Mouse (Mus musculus): ENCODE data around the gene Rnf44. TPM values are rescaled to one million over a fixed set of nuclear protein-coding genes. Genes with fewer than 3 reads are reported as not detected.

Gene Rnf44
- total RNA-seq (2021), result 10 to 100 TPM; 51.6 to 54.6 TPM
- 69.2 and 94.5 TPM in 2 replicates for polyA plus RNA-seq (2012; rRNA removed)
- long read RNA-seq, partial matches to known transcripts, result 3 of 13 reads
- long read RNA-seq, other reads (novel, unspliced or antisense), result 9 of 13 reads

DNA sequence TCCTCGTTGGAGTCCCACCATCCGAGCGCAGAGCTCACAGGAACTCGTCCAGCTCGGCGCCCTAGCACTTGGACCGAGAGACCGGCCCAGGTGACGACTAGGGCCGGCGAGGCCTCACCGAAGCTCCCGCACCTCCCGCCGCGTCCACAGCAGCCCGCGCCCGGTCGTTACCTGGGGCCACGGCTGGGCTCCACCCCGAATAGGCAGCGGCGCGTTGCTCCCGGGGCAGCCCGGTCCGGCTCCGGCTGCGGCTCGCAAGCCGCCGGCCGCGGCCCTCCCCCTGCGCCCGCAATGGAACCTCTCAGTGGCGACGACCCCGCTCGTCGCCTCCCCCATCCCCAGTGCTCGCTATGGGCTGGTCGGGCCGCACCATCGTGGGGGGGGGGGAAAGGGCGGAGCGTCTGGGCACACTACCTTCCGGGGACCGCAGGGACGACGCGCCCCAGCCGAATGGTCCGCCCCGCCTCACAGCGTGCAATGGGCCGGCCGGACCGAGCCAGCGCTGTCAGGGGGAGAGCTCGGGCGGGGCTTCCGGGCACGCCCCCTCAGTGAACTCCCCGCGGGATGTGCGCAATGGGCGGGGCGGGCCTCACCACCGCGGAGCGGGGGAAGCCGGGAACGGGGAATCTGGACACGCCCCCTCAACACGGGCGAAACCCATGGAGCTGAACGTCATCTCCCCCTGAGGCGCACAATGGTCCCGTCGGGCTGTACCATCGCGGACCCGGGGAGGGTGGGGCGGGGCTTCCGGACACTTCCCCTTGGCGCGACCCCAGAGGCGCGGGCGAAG, at the start of gene Rnf44:
Gene Rnf44, minus strand, starts transcription at position 350 of the 790 bp plus-strand sequence.
- Histone ChIP-seq H3K27ac (peak within 1 kb of the TSS; percentile 93), H3K36me3 (ENCODE audit: control insufficient read depth, insufficient read depth, low read length) (no peaks in the 10 kb centered on the region), H3K4me1 (ENCODE audit: control insufficient read depth, insufficient read depth, low read length) (peaks cover 12% of the 10 kb centered on the region), H3K4me3 (peak within 1 kb of the TSS; percentile 99), H3K9ac (ENCODE audit: low read depth, low read length) (peak within 1 kb of the TSS; percentile 97), H3K27me3 (ENCODE audit: control insufficient read depth, insufficient read depth, low read length) (no peaks in the 10 kb centered on the region), H3K79me2 (replicated peaks; ENCODE audit: control insufficient read depth, insufficient read depth, low read length) (no peaks in the 10 kb centered on the region)
- peak; percentile 99 to 100 for DNase-seq
- WGBS, result under 1% methylated on average over 92 of the region's 92 CpGs
- TF ChIP-seq CTCF (IDR thresholded peaks at IDR 0.05), result 0 out of 2 replicates have a peak, but pooled peaks have one; percentile 5
- peak; percentile 68; the same call in 1 of the 2 replicates for TF ChIP-seq EP300 (IDR thresholded peaks at IDR 0.05; ENCODE audit: insufficient read depth, low read depth, low read length)
- no peak; the same call in 1 of the 2 replicates for TF ChIP-seq POLR2A (IDR thresholded peaks at IDR 0.05; ENCODE audit: insufficient read depth, low read depth, low read length)
- intact Hi-C loops (cut with DNase I), result loop anchor here (5.0 kb wide), 1 partner anchor 226 kb away; the partner anchor contains the start of gene Thoc3

DNA sequence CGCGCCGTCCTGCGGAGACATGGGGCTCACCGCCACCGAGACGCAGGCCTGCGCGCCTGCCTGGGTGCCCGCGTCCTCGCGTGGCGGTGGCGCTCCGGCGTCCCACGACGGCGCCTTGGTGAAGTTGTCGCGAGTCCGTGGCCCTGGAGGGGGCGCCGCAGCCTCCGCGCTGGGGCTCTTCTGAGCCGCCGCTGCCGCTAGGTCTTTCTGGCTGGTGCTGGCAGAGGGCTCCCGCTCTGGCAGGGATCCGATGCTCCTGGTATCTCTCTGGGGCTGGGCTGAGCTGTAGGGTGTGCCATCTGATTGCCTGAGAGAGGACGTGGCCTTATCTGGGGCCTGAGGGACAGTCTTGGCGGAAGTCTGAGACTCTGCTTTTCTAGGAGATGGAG, 44.5 kb upstream of the Rnf44 start:
- Histone ChIP-seq H3K36me3 (ENCODE audit: control insufficient read depth, insufficient read depth, low read length) (no peaks in the 10 kb centered on the region), H3K27me3 (ENCODE audit: control insufficient read depth, insufficient read depth, low read length) (peaks cover 18% of the 10 kb centered on the region), H3K79me2 (replicated peaks; ENCODE audit: control insufficient read depth, insufficient read depth, low read length) (no peaks in the 10 kb centered on the region), H3K9ac (ENCODE audit: low read depth, low read length) (no peak overlapping the region), H3K4me1 (ENCODE audit: control insufficient read depth, insufficient read depth, low read length) (no peaks in the 10 kb centered on the region), H3K4me3 (no peak overlapping the region), H3K27ac (no peak overlapping the region)
- WGBS, result 4% methylated on average over 34 of the region's 34 CpGs
- no peak for DNase-seq
- intact Hi-C loops (cut with DNase I), result no loop called here
- TF ChIP-seq POLR2A (IDR thresholded peaks at IDR 0.05; ENCODE audit: insufficient read depth, low read depth, low read length), result no peak
- TF ChIP-seq EP300 (IDR thresholded peaks at IDR 0.05; ENCODE audit: insufficient read depth, low read depth, low read length), result no peak
- no peak for TF ChIP-seq CTCF (IDR thresholded peaks at IDR 0.05)

DNA sequence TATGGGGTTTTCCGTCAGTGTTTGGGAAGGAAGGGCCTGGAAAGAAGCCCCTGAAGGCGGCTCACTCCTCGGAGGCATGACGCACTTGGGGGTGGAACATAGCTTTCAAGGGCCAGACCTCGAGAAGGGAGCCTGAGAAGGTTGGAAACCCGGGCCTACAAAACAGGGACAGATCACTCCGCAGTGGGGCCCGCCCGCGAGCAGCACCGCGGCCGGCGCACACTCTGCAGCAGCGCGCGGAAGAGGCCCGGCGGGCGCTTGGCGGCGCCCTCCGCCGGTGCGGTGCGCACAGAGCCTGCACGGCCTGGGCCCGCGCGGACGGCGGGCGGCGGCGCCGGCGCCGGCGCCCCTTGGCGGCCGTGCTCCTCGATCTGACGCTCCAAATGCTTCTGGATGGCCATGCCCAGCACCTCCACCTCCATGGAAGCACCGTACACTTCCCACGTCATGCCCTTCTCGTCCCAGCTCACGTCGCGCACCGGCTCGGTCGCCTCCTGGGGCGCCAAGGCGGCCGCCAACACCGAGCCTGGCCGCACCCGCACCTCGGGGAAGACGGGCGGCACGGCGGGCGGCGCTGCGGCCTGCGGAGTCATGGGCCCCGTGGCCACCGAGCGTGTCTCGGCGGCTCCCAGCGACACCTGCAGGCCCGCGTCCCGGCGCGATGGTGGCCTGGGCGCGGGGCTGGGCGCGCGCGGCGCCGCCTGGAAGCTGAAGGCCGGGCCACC, 43.9 kb upstream of the Rnf44 start:
- peak in 1 of 2 experiments; percentile 4 for DNase-seq
- no peaks in the 10 kb centered on the region for H3K4me1 ChIP-seq (ENCODE audit: control insufficient read depth, insufficient read depth, low read length)
- intact Hi-C loops (cut with DNase I), result no loop called here
- TF ChIP-seq EP300 (IDR thresholded peaks at IDR 0.05; ENCODE audit: insufficient read depth, low read depth, low read length) (no peak), POLR2A (IDR thresholded peaks at IDR 0.05; ENCODE audit: insufficient read depth, low read depth, low read length) (no peak), CTCF (IDR thresholded peaks at IDR 0.05) (no peak)
- peaks cover 18% of the 10 kb centered on the region for H3K27me3 ChIP-seq (ENCODE audit: control insufficient read depth, insufficient read depth, low read length)
- H3K9ac ChIP-seq (ENCODE audit: low read depth, low read length), result no peak overlapping the region
- no peaks in the 10 kb centered on the region for H3K36me3 ChIP-seq (ENCODE audit: control insufficient read depth, insufficient read depth, low read length)
- H3K27ac ChIP-seq, result no peak overlapping the region
- WGBS, result 1% methylated on average over 87 of the region's 87 CpGs
- no peak overlapping the region for H3K4me3 ChIP-seq
- H3K79me2 ChIP-seq (replicated peaks; ENCODE audit: control insufficient read depth, insufficient read depth, low read length), result no peaks in the 10 kb centered on the region

DNA sequence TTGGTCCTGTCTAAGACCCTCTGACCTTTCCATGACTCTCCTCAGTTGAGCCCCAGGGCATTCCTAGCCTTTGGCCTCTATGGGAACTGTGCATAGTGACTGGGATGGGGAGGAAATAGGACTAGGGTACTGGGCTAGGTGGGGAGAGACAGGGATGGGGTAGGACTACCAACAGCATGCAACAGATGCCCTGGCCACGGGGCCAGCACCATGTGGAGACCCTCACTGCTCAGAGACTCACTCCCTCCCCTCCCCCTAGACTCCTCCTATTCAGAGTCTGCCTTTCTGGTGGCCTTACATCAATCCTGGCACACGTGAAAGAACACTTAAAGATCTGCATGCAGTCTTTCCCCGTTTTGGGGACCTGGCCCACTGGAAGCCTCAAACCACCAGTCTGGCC, 43.2 kb upstream of the Rnf44 start:
- no peak for TF ChIP-seq POLR2A (IDR thresholded peaks at IDR 0.05; ENCODE audit: insufficient read depth, low read depth, low read length)
- TF ChIP-seq EP300 (IDR thresholded peaks at IDR 0.05; ENCODE audit: insufficient read depth, low read depth, low read length), result no peak
- no peak for TF ChIP-seq CTCF (IDR thresholded peaks at IDR 0.05)
- Histone ChIP-seq H3K4me1 (ENCODE audit: control insufficient read depth, insufficient read depth, low read length) (no peaks in the 10 kb centered on the region), H3K79me2 (replicated peaks; ENCODE audit: control insufficient read depth, insufficient read depth, low read length) (no peaks in the 10 kb centered on the region), H3K27ac (no peak overlapping the region), H3K9ac (ENCODE audit: low read depth, low read length) (no peak overlapping the region), H3K27me3 (ENCODE audit: control insufficient read depth, insufficient read depth, low read length) (peaks cover 18% of the 10 kb centered on the region), H3K4me3 (no peak overlapping the region), H3K36me3 (ENCODE audit: control insufficient read depth, insufficient read depth, low read length) (no peaks in the 10 kb centered on the region)
- 22% methylated on average over 3 of the region's 3 CpGs for WGBS
- intact Hi-C loops (cut with DNase I), result no loop called here
- no peak for DNase-seq

DNA sequence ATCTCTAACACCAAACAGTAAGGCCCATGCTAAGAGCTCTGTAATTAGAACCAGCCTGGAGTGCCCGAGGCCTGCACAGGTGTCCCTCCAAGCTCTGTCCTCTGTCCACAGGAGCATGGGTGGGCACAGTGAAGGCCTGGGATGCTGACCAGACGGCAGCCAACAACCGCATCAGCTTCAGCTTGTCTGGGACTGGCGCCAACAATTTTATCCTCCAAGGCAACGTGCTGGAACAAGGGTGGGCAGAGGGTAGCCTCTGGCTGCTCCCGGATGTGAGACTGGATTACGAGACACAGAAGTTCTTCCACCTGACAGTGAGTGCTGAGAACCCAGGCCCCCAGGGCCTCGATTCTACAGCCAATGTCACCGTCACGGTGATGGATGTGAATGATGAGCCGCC, 32.4 kb upstream of the Rnf44 start:
- no peak for DNase-seq
- 43% methylated on average over 11 of the region's 11 CpGs for WGBS
- H3K27me3 ChIP-seq (ENCODE audit: control insufficient read depth, insufficient read depth, low read length), result no peaks in the 10 kb centered on the region
- intact Hi-C loops (cut with DNase I), result no loop called here
- no peak overlapping the region for H3K27ac ChIP-seq
- H3K79me2 ChIP-seq (replicated peaks; ENCODE audit: control insufficient read depth, insufficient read depth, low read length), result no peaks in the 10 kb centered on the region
- H3K36me3 ChIP-seq (ENCODE audit: control insufficient read depth, insufficient read depth, low read length), result no peaks in the 10 kb centered on the region
- H3K4me3 ChIP-seq, result no peak overlapping the region
- H3K4me1 ChIP-seq (ENCODE audit: control insufficient read depth, insufficient read depth, low read length), result no peaks in the 10 kb centered on the region
- TF ChIP-seq POLR2A (IDR thresholded peaks at IDR 0.05; ENCODE audit: insufficient read depth, low read depth, low read length) (no peak), CTCF (IDR thresholded peaks at IDR 0.05) (no peak), EP300 (IDR thresholded peaks at IDR 0.05; ENCODE audit: insufficient read depth, low read depth, low read length) (no peak)
- no peak overlapping the region for H3K9ac ChIP-seq (ENCODE audit: low read depth, low read length)

Data from heart, adult 2 months (tissue).